Mouse (Mus musculus): Measurements from ENCODE around the gene Bcl2l15.
"Not testable (repeated sequence)": the region's sequence is repeated elsewhere in the genome, so short reads cannot be mapped to it uniquely, and the experiment has no call there.

Gene Bcl2l15

DNA sequence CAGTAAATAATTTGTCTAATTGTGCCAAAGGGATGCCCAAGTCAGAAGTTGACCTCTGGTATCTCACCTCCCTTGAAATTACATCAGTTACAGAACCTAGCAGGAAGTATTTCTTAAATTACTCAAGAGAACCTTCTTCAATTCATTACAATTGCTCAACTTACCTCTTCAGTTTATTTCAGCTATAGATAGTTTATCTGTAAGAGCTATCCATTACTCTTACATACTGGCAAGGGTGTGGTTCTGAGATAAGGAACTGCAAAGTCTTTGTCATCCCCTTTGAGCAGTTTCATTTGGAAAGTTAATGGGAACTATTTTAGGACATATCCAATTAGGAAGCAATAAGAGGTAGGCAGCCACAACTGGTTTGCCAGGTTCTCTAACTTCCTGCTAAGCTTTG is at the start of gene Bcl2l15:
Gene Bcl2l15 (plus strand): TSS at position 176 of the 400 bp plus-strand sequence.
- DNase-seq = no peak

DNA sequence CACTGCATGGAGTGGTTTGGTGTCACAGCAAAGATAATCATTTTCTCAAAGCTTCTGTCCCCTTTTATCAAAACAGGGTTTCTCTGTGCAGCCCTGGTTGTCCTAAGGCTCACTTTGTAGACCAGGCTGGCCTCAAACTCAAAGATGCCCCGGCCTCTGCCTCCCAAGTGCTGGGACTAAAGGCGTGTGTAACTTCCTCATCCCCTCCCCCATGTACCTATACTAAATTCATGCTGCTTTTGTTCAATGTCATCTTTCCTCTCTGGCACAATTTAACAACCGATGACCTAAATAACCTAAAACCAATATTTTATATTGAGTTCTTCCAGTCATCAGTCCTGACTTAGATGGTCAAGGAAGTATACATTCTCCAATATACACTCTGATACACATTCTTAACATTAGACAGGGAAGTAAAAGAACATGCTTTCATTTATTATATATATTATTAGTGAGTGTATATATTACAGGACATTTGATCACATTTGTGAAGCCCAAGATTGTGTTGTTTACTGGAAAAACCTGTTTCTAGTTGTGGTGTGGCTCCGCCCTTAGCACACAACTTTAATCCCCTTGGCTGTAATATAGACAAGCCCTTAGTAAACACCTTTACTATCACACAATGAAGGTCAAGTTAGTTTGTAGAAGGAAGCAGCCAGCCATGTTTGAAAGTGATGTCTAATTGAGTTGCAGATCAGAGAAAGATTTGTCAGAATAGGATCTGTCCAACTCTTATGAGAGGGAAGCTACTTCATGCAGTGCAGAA is 49.4 kb upstream of the Bcl2l15 start:
- DNase-seq = no peak

DNA sequence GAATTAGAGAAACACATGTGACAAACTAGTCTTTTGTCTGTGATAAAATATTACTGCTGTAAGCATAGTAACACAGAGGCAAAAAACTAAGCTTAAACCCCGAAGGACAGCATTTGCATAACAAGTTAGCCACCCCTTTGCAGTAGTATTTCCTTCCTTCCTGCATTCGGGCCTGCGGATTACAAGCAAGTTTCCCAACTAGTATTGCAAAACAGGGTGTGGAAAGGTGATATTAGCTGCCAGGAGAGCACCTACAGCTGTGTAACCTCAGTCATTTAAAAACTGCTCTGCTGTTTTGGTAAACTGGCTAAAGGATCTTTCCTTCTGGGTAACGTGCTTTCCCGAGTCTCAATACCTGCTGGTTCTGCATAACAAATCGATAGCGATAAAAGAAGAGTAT is 45.2 kb upstream of the Bcl2l15 start:
- DNase-seq = no peak

DNA sequence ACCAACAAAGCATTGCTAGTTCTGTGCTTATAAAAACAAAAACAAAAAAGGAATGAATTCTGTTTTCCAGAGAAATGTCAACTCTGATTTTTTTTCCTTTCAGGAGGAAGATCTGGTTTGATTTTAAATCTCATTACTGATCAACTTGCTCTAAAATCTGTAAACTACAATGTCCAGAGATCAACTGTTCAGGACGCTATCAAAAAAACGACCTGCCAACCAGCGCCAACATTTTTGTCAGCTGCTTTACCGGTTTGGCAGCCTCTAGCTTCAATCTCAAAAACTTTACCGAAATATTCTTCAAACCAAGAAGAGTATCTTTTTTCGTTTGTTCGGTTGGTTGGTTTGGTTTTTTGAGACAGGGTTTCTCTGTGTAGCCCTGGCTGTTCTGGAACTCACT is 43.3 kb upstream of the Bcl2l15 start:
- peak in 1 of 2 experiments; percentile 50 for DNase-seq

DNA sequence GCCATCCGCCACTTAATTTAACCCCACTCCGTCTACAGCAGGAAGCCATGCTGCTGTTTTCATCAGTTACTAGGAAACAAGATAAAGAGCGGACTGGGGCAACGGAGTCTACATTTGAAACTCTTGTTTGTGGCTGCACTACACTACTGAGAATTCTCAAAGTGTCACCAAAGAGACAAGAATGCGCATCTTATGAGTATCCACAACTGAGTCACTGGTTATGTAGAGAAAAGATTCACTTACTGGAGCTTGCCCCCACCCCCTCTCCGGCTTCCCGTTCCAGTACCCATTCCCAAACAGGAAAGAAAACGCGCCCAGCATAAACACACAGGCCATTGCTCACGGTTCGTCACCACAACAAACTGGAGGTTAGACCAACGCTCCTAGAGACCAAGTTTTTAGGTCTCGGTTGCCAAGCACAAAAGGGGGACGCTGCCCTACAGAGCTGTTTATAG is 42.5 kb upstream of the Bcl2l15 start:
- DNase-seq = peak; percentile 51 to 67

DNA sequence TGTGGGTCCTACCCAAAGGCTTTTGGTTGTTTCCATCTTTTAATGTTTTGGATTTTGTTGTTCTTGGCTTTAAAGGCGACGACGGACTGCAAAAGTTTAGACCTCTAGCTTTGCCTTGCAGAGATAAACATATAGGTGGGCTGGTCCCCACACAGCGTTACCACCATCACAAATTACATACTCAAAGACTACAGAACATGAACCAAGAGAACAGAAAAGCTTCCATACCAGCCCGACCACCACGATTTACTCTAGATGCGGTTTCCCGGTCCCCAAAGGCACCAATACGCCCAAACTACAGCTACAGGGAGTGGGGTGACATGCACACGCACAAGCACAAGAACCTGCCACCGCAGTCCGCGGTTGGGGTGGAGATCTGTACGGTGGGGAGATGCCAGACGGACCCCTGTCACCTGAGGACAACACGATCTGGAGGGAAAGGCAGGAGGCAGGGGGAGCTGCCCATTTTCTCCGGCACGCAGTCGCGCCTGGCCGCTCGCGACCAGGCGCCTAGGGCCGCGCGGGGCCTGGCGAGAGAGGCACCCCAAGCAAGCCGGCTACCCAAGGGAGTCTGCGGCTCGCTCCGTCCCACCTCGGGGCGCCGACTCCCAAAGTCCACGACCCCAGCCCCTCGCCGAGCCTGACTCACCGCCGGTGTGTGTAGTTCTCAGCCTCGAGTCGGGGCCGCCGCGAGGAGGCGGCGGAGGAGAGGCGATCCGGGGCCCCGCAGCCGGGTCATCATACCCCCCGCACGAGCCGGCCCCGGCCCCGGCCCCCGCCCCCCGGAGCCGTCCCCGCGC is 41.9 kb upstream of the Bcl2l15 start:
- peak in 1 of 2 experiments; percentile 23 for DNase-seq

DNA sequence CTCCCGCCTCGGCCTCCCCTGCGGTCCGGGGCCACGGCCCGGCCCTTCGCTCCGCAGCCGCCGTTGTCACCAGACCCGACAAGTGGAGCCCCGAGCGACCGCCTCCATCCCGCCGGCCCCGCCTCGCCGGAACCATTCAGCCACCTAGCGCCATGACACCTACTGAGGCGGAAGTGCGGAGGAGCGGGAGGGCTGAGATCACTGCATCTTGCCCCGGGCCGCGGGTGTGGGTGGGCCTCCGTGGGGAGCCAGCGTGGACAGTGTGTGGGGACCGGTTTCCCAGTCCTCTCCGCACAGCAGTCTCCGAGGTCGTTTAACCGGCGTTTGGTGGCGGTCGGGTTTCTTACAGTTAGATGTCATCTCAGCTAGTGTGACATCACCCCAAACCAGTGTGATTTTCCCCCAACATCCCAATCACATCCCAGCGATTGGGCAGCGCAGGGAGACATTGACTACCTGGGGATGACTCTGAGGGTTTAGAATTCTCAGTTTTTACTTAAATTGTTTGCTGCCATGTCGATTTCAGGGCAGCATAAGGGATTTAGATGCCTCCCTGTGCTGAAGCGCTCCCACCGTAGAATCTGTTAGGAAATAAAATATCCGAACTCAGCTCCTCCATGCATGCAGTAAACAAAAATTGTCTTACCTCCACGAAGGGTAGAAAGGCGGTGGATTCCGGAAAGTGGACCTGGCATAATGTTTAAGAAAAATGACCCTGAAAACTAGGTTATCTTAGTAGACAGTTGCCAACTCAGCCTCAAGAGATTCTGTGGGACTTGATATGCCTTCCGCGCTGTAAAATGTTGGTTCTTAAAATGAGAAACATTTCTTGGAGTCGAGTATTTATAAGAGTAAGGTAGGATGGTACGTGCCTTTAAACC is 40.9 kb upstream of the Bcl2l15 start, which contains the start of gene Hipk1:
Gene Hipk1 (minus strand): TSS at position 334 of the 881 bp plus-strand sequence.
- DNase-seq = peak; percentile 94 to 98

DNA sequence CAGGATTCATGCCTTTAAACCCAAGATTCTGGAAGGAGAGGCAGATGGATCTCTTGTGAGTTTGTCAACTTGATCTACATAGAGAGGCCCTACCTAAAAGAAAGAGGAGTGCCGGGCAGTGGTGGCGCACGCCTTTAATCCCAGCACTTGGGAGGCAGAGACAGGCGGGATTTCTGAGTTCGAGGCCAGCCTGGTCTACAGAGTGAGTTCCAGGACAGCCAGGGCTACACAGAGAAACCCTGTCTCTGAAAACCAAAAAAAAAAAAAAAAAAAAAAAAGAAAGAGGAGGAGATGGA is 40.3 kb upstream of the Bcl2l15 start:
- DNase-seq = not testable (repeated sequence)

DNA sequence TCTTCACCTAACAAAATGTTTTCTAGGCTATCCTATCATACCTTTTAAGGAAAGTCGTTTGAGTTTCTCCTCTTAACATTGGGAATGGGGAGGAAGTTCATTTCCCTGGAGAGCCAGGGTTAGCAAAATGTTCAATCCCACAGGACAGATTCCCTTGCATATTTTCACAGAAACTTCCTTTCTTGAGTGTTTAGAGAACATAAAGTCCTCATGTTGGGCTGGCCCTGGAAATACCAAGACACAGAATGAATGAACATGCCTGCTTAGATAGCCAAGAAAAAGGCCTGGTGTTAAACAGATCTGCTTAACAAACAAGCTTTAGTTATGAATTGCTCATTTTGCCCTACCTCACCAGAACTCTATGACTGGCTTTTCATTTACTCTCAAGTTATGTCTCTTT is 39.8 kb upstream of the Bcl2l15 start:
- DNase-seq = no peak

DNA sequence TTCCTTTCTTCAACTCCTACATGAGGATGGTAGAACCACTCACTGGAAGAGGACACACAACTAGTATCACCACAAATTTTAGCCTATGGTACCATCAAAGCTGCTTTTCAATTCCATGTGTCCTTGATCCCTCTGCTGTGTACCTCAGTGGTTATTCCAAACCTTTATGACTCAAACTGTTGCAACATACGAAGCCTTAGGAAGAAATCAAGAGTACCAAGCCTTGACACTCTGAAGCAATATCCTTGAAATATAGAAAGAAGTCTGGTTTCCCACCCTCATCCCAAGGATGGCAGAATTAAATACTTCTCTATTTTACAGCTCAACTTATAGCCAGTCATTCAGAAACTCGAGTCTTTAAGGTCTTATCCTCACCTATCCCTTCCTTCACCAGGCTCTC is 36.0 kb upstream of the Bcl2l15 start:
- DNase-seq = no peak

DNA sequence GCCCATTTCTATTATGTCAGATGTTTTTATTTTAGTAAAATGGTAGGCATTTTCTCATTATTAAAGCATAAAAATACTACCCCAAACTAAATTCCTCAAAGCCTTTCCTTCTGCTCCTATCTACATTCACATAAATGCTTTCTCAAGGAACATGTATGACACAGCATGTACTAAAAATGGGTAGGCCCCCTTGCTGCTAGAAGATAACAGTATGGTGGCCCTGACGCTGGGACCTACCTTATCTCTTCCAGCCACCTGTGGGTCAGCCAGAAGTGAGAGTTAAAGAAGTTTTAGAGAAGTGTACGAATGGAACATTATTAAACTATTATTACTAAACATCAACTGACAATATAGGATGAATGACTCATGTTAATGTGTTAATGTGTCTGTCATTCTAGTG is 32.9 kb upstream of the Bcl2l15 start:
- no peak for DNase-seq

DNA sequence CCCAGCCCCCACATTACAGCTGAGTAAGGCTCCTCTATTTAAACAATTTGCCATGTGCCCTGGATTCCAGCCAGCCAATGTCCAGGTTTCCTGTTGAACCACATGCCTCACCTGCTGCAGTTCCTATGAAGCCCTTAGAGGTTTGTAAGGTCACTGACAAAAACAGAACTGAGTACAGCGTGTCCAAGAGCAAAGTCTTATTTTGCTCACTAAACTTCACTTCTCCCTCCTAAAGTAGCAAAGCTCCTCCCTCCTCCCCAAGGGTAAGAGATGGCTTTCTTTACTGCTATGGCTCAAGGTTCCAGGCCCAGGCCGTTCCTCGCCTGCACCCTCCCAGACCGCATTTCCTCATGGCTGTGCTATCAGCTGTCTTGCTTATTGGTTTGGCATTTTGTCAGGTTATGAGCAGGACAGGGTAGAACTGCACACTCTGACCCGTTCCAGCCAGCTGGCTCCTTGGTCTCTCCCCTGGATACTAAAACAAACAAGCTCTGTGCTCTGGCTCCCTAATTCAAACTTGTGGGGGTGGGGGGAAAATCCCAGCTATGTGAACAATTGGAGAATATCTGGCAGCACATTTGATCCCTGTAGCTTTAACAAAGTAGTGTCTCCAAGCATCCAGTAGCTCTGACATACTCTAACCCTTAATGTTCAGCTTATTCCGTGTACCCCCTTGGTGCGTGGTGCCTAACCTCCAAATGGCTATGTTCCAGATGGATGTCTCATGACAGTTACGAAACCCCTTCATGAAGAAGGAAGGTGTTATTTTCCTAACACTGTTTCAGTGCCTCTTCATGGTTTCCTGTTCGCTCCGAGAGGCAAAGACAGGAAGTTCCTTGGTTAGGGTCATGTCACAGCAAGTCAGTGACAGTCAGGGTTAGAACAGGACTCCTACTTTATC is 30.5 kb upstream of the Bcl2l15 start:
- peak; percentile 86 to 94 for DNase-seq

DNA sequence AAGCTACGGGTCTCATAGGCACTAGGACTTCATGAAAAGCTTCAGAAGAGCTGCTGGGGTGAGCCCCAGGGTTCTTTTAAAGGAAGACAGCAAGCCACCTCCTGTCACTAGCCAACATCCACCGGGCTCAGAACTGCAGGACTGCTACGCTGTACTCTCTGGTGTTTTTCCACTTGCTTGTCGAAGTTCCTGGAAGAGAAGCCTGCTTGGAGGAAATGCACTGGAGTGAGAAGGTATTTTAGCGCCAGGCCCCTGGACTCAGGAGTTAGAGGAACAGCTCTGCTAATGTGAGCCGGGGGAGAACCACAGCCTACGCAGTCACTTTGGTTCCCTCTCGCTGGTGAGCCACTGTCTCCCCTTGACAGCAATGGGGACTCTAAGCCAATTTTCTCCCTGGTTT is 29.5 kb upstream of the Bcl2l15 start:
- peak; percentile 58 to 70 for DNase-seq

DNA sequence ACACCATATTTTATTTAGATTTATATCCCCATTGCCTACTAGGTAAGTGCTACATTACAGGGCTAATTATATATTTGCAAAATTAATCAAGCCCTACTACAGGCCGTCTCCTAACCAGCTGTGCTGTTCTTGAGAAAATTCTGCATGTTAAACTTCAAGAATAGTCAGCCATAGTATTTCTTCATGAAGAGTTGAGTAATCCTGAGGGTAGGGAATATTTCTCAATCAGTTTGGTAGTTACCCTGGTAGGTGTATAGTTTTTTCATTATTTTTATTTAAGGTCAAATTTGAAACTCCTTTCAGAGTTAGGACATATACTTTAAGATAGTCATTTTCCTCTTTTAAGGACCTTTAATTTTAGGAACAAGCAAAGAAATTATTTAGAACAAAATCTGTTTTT is 26.7 kb upstream of the Bcl2l15 start:
- DNase-seq = no peak

DNA sequence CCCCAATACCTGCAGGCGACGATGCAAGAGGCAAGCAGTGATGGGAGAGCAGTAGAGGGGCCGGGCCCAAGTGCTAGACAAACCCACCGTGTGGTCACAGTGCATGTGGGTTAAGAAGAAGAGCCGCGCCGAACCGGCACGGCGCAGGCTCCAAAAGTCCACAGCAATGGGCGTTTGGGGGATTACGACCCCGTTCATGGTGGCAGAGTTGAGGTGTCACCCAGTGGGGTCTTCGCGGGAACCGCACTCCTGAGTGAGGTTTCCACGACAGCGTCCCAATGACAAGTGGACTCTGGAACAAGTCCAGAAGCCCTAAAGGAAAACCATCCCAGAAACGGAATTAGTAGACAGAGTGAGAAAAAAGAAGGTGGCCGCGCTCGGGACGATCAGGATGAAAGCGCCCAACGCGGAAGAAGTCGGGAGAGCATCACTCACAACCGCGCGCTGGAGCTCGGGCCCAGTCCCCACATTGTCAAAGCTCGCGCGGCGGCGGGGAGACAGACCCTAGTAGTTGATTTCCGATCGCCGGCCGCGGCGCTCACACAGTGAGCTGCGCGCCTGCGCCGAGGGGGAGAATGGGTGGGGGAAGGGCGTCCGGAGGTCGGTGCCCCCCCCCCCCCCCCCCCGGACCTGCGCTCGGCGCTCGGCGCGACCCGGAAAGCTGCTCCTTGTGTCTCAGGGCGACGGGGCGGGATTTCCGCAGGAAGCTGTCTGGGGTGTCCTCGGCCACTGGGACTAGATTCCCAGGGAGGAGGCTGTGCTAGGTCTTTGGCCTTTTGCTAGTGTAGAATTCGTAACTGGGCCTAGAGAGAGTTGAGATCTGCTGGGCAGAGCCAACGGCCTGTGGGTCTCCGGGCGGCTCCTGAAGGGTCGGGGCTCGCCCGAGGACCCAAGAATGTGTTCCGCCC is 23.3 kb upstream of the Bcl2l15 start, which contains the start of the genes Dclre1b, Ap4b1 and Gm43064:
Gene Dclre1b (minus strand): TSS at position 554 of the 908 bp plus-strand sequence.
Gene Ap4b1 (plus strand): TSS at position 630 of the 908 bp plus-strand sequence.
Gene Gm43064 (plus strand): TSS at position 683 of the 908 bp plus-strand sequence.
- DNase-seq = peak; percentile 95 to 97

DNA sequence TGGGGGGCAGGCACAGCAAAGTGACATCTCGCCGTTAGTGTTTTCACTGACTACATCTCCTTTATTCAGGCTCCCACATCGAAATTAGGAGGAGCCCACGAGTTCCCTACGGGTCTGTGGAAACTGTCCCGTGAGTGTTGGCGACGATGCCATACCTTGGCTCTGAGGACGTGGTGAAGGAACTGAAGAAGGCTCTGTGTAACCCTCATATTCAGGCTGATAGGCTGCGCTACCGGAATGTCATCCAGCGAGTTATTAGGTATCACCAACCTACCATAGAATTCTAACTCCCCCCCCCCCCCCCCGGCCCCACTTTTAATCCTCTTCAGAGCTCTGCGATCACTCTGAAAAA is 22.6 kb upstream of the Bcl2l15 start:
- DNase-seq = no peak

DNA sequence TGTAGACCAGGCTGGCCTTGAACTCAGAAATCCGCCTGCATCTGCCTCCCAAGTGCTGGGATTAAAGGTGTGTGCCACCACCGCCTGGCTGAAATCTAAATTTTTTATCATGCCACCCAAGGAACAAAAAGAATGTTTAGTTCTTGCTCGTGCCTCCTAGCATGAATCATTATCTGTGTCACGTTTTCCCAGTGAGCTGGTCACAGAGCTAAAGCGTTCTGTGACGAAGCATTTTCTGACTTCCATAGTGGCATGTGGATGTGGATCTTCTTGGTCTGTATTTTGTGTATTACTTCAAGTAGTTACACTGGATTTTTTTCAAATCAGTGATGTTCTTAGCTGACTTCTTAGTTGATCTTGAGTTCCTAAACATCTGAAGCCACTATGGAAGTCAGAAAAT is 21.4 kb upstream of the Bcl2l15 start:
- no peak for DNase-seq

DNA sequence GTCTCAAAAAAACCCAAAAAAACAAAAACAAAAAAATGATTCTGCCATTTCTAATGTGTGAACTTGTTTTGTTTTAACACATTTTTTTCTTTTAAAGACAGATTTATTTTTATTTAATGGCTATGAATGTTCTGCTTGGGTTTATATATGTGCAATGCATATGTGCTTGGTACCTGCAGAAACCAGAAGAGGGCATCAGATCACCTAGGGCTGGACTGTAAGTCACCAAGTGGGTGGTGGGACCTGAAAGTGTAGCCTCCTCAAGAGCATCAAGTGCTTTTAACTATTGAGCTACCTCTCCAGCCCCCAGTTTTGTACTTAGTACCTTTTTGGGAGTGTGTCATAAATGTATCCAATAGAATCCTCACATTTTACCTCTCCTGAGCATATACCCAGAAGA is 4.9 kb upstream of the Bcl2l15 start:
- no peak for DNase-seq

DNA sequence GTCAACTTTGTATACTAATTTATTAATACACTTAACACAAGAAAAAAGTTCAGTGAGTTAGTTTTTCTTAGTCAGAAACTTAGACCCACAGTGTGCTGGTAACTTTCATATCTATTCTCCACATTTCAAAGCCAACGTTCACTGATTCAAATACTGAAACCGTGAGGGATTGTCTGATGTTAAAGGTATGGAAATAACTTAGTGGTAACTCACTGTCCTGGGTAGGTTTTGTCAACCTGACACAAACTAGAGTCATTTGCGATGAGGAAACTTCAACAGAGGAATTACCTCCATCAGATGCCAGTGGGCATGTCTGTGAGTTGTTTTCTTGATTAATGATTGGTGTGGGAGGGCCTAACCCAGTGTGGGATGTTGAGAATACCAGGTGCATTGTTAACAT is 3.4 kb upstream of the Bcl2l15 start:
- no peak for DNase-seq

DNA sequence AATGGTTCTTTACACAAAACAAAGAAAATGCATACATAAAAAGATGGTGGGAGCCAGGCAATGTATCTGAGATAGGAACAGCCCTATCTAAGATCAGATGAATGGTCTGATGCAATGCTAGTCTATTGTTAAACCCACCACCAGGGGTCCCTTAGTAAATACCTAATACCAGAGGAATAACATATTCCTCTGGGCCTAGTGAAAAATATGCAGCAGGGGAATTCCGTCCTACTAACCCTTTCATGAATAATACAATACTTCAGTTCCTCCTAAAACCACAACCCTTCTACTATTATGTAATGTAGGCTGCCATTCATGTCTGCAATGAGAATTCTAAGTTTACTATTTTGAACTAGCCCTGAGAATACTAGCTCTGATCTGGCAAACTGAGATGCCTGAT is 1.7 kb upstream of the Bcl2l15 start:
- not testable (repeated sequence) for DNase-seq

DNA sequence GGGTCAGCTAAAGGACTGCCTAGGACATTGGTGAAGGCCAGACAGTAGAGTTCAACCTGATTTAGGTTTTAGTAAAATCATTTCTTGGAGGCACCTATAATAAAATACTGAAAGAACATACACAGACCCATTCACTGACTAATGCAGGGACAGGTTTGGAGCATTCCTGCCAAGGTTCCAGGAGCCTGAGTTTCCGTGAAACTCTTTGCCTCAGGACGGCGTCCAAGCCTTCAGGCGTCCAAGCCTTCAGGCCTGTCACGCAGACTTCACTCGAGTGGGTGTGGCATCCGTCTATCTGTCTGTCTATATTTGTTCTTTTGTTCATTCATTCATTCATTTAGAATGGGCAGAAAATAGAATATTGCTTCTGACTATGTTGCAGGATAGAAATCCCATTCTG is 1.3 kb upstream of the Bcl2l15 start:
- DNase-seq = no peak
